8 mouse cellular contexts compared by ENCODE assay signal in the genomic region with DNA sequence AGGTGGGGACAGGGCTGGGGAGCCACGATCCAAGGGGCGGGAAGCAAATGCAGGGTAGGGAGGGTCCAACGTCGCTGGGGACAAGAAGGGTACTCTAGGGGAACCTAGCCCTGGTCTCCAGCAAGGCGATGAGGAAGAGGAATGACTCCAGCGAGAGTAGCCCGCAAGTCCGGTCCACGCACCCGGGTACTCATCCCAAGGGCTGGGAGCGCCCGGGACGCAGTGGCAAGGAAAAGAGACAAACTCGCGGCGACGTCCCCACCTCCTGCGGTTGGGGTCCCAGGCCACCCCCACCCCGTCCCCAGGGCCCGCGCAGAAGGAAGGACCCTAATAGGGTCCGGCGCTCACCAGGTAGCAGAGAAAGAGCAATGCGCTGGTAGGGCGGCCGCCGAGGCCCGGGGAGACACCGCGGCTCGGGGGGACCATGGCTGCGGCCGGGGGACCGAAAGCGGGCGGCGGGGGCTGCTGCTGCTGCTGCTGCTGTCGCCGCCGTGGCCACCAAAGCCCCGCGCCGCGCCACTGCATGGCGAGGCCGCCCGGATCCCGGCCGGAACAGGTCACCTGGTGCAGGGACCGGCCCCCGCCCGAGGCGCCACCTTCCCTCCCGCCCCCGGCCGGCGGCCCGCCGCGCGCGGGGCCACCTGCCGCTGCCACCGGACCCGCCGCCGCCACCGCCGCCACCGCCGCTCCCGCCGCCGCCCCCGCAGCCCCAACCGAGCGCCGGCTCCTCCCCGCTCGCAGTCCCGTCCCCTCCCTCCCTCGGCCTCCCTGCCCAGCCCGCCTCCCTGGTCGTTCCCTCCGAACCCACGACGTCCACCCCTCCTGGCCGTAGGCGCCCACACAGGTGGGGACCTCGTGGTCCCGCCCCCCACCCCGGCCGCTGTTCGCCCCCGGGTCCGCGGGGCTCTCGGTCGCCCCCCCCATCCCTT. TPM values are rescaled to one million over a fixed set of nuclear protein-coding genes. Genes with fewer than 3 reads are reported as not detected.
A peak's percentile ranks its signal among the peaks of the same experiment; 100 is the strongest.
DNase-seq lines count a peak whose midpoint lies in the region; ATAC-seq lines count a peak whose summit lies in the region.

No protein-coding gene starts in this region.

- peak; percentile 62 for DNase-seq in left cerebral cortex, postnatal 4 days
- no peak for DNase-seq in left cerebral cortex, adult 9 months (ENCODE audit: low spot score in 2 of 2)
- DNase-seq in brain, adult 2 months (ENCODE audit: low read depth, low spot score) = peak; percentile 66
- DNase-seq in forebrain, embryonic 11.5 days (ENCODE audit: low spot score) = peak; percentile 75
- DNase-seq in intestine, embryonic 14.5 days (ENCODE audit: low spot score) = peak; percentile 71
- DNase-seq in retina, postnatal 1 day = peak; percentile 66
- no peak for DNase-seq in spleen, postnatal 4 days (ENCODE audit: low spot score in 2 of 2)

- peak overlapping the region; percentile 66 for H3K27ac ChIP-seq in forebrain, embryonic 11.5 days (ENCODE audit: low read depth, low read length)
- peak overlapping the region; percentile 38; the same call in 1 of the 2 replicates for H3K27ac ChIP-seq in intestine, embryonic 14.5 days (ENCODE audit: low read depth)
- H3K27ac ChIP-seq in lung, embryonic 15.5 days = peak overlapping the region; percentile 19; the same call in 1 of the 2 replicates

- peak overlapping the region; percentile 68 for H3K4me3 ChIP-seq in forebrain, embryonic 11.5 days (ENCODE audit: low read depth, low read length)
- peak overlapping the region; percentile 55 for H3K4me3 ChIP-seq in intestine, embryonic 14.5 days (ENCODE audit: low read depth, low read length)
- H3K4me3 ChIP-seq in lung, embryonic 15.5 days = peak overlapping the region; percentile 62

- H3K27me3 ChIP-seq in forebrain, embryonic 11.5 days (ENCODE audit: control insufficient read depth, insufficient read depth, low read length) = peaks cover 8% of the 10 kb centered on the region; the same call in 1 of the 2 replicates
- peaks cover 32% of the 10 kb centered on the region for H3K27me3 ChIP-seq in intestine, embryonic 14.5 days (replicated peaks; ENCODE audit: control insufficient read depth, insufficient read depth, low read length)
- H3K27me3 ChIP-seq in lung, embryonic 15.5 days = peaks cover 54% of the 10 kb centered on the region

- H3K4me1 ChIP-seq in forebrain, embryonic 11.5 days (replicated peaks; ENCODE audit: control insufficient read depth, insufficient read depth, low read length) = peaks cover 8% of the 10 kb centered on the region
- no peaks in the 10 kb centered on the region for H3K4me1 ChIP-seq in intestine, embryonic 14.5 days (replicated peaks; ENCODE audit: control insufficient read depth, insufficient read depth, low read length)
- H3K4me1 ChIP-seq in lung, embryonic 15.5 days = peaks cover 10% of the 10 kb centered on the region; the same call in 1 of the 2 replicates

- H3K9ac ChIP-seq in forebrain, embryonic 11.5 days (ENCODE audit: low read length) = peak overlapping the region; percentile 79
- H3K9ac ChIP-seq in intestine, embryonic 14.5 days (ENCODE audit: low read length) = peak overlapping the region; percentile 61
- peak overlapping the region; percentile 64 for H3K9ac ChIP-seq in lung, embryonic 15.5 days

- H3K36me3 ChIP-seq in forebrain, embryonic 11.5 days (ENCODE audit: control insufficient read depth, insufficient read depth, low read length) = no peaks in the 10 kb centered on the region
- H3K36me3 ChIP-seq in intestine, embryonic 14.5 days (ENCODE audit: control insufficient read depth, insufficient read depth, low read length) = no peaks in the 10 kb centered on the region
- H3K36me3 ChIP-seq in lung, embryonic 15.5 days = no peaks in the 10 kb centered on the region

- WGBS in forebrain, embryonic 11.5 days = 1% methylated on average over 66 of the region's 99 CpGs
- under 1% methylated on average over 53 of the region's 99 CpGs for WGBS in intestine, embryonic 14.5 days
- WGBS in lung, embryonic 15.5 days = under 1% methylated on average over 84 of the region's 99 CpGs

- H3K9me3 ChIP-seq in forebrain, embryonic 11.5 days (ENCODE audit: control insufficient read depth, low read length) = no peaks in the 10 kb centered on the region
- no peaks in the 10 kb centered on the region for H3K9me3 ChIP-seq in intestine, embryonic 14.5 days (ENCODE audit: control insufficient read depth, low read length)
- H3K9me3 ChIP-seq in lung, embryonic 15.5 days = no peaks in the 10 kb centered on the region

- H3K4me2 ChIP-seq in forebrain, embryonic 11.5 days (ENCODE audit: low read depth, low read length, severe bottlenecking) = peak overlapping the region; percentile 99
- peak overlapping the region; percentile 99 for H3K4me2 ChIP-seq in intestine, embryonic 14.5 days (ENCODE audit: low read length)
- peak overlapping the region; percentile 99 for H3K4me2 ChIP-seq in lung, embryonic 15.5 days

- intact Hi-C loops in left cerebral cortex, postnatal 4 days (cut with DNase I) = no loop called here

- peak; percentile 59 for ATAC-seq in forebrain, embryonic 11.5 days (replicated peaks; ENCODE audit: low FRiP score)
- ATAC-seq in intestine, embryonic 14.5 days (replicated peaks; ENCODE audit: low FRiP score, low TSS enrichment, low read depth) = peak; percentile 53
- ATAC-seq in lung, embryonic 15.5 days (ENCODE audit: borderline replicate concordance, extremely low read depth, low FRiP score, low TSS enrichment) = peak; percentile 60

RNA-seq across cellular contexts. Expression of gene Sel1l3, which starts 0.7 kb away (rescaled TPM):
- total RNA-seq in left cerebral cortex, postnatal 4 days (2021) = 10 to 100 TPM; 51.9 to 60.8 TPM
- polyA plus RNA-seq in forebrain, embryonic 11.5 days (2014; fragmentation: Nextera tagmentation; extraction: Ambion mirVana) = 9.1 and 10.4 TPM in 2 replicates
- polyA plus RNA-seq in intestine, embryonic 14.5 days (2014; fragmentation: Nextera tagmentation; extraction: Ambion mirVana) = 10.3 and 11.1 TPM in 2 replicates
- 5.4 and 6.1 TPM in 2 replicates for polyA plus RNA-seq in lung, embryonic 15.5 days (2015; fragmentation: Nextera tagmentation; extraction: Ambion mirVana)

RNA-seq across cellular contexts. Expression of gene Smim20, which starts 53.8 kb away (rescaled TPM):
- 10 to 100 TPM; 25.7 to 27.6 TPM for total RNA-seq in left cerebral cortex, postnatal 4 days (2021)
- 71.3 and 75.4 TPM in 2 replicates for polyA plus RNA-seq in forebrain, embryonic 11.5 days (2014; fragmentation: Nextera tagmentation; extraction: Ambion mirVana)
- polyA plus RNA-seq in intestine, embryonic 14.5 days (2014; fragmentation: Nextera tagmentation; extraction: Ambion mirVana) = 103 and 109 TPM in 2 replicates
- 88.2 and 89.1 TPM in 2 replicates for polyA plus RNA-seq in lung, embryonic 15.5 days (2015; fragmentation: Nextera tagmentation; extraction: Ambion mirVana)

Comparison
In these comparisons a context has a peak if more than half of its experiments do, and no peak if none do; other contexts are left out.
1. DNase-seq: peak in left cerebral cortex, postnatal 4 days (single experiment), brain, adult 2 months (single experiment), forebrain, embryonic 11.5 days (single experiment), intestine, embryonic 14.5 days (single experiment) and retina, postnatal 1 day (single experiment); none in left cerebral cortex, adult 9 months (0 of 2) and spleen, postnatal 4 days (0 of 2).
2. Peak in every context shown above with its lines, with median percentiles within 50 percentile points of each other: ATAC-seq, H3K27ac ChIP-seq, H3K4me2 ChIP-seq, H3K4me3 ChIP-seq and H3K9ac ChIP-seq.